Mouse (Mus musculus): ENCODE data around the gene Sapcd1.

The Sapcd1 gene

DNA sequence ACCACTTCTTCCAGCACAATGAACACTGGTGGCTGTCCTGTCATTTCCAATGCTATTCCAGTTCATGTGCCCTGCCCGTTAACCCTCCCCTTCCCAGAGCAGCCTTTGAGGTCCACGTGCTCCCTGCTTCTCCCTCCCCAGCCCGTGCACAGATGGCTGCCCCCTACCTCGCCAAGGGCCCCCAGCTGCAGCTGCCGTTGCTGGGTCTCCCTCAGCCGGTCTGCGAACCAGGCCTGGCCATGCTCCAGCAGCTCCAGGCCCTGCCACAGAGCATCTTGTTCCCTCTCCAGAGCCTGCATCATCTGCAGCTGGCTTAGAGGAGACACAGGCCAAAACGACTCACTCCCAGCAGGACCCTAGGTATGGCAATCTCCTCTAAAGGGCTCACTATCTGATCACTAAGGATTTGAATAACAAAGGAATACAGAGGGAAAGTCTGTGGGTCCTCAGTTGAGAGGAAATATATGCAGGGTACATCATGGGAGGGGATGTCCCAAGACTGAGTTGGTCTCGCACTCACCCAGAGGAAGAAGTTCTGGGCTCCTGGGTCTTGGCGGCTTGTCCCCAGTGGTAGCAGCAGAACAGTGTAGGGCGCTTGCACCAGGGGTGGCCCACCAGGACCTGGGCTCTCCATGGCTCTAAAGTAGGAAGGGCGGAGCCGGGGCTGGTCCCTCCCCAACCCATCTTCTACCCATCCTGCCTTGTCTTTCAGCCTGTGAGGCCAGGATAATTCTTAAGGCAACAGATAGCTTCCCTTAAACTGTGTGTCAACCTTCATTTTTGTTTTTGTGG is at the start of gene Sapcd1:
Gene Sapcd1, minus strand, starts transcription at position 740 of the 792 bp plus-strand sequence.
- peak; percentile 40 for DNase-seq (ENCODE audit: extremely low spot score, low spot score)

DNA sequence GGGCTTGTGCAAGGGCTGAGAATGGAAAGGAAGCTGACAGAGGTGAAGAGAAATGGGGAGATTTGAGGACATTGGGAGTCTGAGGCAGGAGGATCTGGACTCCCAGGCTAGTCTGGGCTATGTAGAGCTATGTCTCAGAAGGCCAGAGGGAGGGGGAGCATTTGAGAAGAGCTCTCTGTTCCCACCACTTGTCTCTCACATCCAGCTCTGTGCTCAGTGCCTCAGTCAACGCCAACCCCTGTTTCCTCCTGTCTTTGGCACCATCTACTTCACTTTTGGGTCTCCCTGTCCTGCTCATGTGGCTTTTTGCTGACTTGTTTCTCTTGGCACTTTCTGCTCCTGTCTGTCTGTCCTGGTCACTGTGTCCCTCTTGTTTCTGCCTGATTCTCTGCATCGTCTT is 49.5 kb upstream of the Sapcd1 start:
- DNase-seq (ENCODE audit: extremely low spot score, low spot score) = no peak

DNA sequence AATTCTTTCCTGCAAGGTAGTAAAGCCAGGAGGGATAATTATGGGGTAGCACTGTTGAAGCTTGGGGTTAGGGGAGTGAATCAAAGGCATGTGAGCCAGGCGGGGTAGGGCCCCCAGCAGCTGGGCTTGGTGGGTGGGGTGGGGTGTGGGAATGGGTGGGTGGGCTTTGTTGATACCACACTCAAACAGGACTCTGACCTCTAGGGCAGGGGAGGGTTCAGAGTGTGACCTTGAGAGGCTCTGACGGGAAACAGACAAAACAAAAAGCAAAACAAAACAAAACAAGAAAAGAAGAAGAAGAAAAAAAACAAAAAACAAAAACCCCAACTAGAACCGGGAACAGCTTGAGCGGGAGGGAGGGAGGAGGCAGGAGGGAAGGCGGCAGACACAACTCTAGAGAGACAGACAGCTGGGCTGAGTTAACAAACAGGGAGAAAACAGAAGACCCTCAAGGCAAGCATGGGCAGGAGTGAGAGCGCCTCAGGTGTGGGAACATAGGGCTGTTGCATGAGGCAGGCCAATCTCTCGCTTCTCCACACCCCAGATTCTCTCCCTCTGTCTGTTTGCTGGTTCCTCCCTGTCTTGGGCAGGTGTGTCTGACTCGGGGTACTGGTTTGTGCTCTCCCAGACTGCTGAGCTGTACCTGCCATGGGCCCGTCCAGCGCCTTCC is 48.8 kb upstream of the Sapcd1 start, which contains the start of gene Ly6g6e:
Gene Ly6g6e, plus strand, starts transcription at position 396 of the 670 bp plus-strand sequence.
- no peak for DNase-seq (ENCODE audit: extremely low spot score, low spot score)

DNA sequence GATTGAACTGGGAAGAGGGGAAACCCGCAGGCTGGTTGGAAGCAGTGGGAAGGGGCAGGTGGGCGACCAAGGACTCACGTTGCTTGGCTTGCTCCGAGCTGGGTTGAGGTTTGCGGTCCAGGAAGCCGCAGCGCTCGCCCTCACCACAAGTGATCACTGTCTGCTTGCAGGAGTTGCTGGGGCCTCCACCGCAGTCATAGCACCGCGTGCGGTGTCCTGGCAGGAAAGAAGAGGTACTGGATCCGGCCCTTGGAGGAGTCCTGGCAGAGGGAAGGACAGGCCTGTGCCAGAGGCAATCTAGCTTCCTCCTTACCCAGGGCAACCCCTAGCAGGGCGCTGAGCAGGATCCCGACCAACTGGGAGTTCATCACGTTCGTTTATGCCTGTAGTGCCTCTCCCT is 46.3 kb upstream of the Sapcd1 start:
- DNase-seq (ENCODE audit: extremely low spot score, low spot score) = no peak

DNA sequence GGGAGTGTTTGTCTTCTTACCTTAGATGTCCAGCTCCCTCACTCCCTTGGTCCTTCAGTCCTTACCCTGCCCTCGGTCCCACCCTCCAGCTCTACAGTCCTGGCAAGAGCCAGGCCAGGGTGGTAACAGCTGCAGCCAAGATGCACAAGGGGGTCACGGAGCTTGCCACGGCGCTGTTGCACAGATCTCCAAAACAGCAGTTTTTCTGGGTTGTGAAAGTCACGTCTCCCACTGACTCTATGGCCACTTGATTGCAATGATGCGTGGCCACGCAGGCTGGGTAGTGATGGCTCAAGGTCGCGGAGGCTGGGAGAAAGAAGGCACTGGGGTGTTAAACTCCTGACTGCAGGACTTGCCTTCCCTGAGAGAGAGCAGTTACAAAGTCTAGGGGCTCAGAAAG is 43.6 kb upstream of the Sapcd1 start:
- no peak for DNase-seq (ENCODE audit: extremely low spot score, low spot score)

DNA sequence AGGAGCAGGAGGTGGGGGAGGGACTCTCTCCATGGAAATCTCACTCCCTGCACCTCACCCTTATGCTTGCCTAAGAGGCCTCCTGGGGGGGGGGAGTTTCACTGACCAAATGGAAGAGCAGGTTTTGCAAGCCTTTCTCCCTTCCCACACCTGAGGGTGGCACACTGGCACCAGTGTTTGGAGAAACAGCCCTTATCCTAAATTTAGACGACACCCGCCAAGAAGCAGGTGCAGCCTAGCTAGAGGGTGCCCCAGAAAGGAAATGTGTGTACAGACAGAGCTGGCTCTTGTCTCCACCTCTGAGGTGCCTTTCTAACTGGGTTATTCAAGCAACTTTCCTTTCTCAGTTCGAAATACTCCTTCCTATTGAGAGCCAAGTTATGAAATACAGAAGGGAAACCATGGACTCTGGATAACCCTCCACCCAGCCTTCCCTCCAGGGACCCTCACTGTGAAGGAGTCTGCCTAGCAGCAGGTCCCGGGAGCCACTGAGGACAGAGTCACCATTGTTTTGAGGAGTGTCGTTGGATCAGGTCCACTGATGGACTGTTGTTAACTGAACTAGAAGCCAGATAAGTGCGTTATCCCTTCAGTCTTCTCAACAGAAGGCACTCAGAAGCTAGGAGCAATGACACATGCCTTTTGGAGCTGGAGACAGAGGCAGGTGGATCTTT is 42.9 kb upstream of the Sapcd1 start:
- DNase-seq (ENCODE audit: extremely low spot score, low spot score) = no peak

DNA sequence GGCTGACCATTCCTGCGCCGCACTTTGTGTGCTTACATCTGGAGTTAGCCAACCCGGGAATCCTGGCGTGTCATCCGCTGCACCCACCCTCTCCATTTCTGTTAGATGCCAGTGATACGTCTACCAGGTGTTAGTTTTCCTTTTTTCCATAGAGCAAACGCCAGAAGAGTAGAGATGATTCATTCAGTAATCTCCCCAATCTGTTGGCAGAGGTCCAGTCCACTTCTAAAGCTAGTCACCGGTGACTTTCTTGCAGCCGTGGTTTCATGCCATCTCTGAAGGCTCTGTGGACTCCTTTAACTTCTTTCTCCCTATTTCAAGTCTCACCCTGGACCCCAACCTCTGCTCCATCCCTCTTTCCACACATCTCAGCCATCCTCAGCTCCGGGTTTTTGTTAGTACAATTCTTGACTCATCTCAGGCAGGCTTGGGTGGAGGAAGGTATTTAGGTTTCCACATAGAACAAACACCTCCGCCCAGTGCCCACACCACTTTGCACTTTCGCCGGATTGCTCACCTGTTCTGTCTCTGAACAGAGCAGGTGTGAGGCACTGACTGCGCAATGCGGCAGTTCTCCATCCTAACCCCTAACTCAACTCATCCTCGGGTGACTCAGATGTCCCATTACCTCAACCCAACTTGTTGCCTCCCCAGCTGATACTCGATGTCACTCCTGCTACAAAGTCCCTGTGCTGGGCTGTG is 40.5 kb upstream of the Sapcd1 start:
- DNase-seq (ENCODE audit: extremely low spot score, low spot score) = no peak

DNA sequence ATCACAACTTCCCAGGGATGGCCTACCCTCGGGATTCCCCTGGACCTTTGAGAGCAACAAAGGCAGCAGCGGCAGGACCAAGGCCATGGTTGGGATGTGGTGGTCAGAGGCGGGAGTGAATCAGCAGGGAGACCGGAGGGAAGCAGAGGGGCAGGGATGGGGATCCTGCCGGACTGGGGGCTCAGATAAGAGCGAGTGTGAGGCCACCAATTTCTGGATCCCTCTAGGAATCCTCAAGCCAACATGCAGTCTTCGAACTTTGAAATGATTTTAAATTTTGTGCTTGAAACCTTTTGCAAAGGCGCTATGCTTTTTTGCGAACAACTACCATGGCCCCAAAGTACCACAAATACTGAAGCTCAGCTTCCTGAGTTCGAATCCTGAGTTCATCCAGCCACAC is 38.3 kb upstream of the Sapcd1 start, which contains the start of gene Mpig6b:
Gene Mpig6b, minus strand, starts transcription at position 101 of the 400 bp plus-strand sequence.
- no peak for DNase-seq (ENCODE audit: extremely low spot score, low spot score)

DNA sequence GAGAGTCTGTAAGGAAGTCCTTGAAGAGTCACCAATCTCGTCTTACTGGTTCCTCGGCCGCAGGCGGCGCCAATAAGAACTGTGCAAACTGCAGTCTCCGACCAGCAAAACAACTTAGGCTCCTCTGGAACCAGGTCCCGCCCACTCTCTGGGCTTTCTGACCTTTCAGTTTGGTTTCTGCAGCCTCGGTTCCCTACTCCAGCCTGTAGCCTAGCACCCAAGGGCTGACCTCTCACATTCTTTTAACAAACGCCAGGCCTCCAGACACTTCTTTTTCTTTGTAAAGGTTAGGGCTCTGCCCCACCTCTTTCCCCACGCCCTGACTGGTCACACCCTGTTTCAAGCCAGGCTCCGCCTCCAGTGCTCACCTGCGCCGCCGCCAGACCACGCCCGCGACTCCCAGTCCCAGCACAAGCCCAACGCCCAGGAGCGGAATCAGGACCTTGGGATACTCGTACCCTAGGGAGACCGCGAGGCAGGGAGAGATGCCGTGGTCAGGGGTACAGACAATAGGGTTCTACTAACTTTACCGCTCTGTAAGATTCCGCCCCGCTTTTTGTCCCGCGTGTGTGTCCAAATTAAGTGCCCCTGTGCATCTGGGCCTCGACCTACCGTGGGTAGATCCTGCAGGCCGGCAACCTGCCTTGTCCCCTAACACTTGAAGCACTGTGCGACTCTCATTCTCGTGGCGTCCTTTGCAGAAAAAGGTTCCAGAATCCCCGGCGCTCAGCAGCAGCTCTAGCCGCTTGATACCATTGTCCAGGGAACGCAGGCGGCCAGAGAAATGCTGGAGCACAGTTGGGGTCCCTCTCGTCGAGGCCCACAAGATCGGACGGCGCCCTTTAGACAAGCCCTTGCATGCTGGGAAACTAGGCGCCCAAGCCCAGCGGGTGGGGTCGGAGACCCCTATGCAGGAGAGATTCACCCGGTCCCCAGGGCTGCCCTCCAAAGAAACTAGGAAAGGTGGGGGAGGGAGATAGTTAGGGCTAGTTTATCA is 37.4 kb upstream of the Sapcd1 start, which contains the start of gene Ly6g6c:
Gene Ly6g6c, plus strand, starts transcription at position 438 of the 997 bp plus-strand sequence.
- DNase-seq (ENCODE audit: extremely low spot score, low spot score) = peak; percentile 58

DNA sequence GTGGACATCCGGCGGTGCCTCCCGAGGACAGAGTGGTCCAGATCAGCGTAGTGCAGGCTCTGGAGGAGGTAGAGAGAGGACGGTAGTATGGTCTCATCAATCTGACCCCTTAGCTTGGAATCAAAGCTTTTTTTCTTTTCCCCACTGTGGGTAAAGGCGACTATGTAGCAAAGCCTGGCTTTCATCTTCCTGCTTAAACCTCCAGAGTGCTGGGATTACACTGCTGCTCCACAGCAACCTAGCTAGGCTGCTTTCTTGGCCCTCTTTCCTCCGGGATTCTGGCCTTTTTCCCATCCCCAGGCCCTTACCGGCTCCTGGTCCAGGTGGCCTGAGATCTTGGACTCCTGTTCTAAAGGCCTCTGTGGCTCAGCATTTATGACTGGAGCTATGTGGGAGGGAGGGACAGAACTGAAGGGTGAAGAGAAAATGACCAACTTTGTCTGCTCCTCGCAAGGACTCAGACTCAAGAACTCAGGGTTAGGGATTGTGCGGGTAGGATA is 36.6 kb upstream of the Sapcd1 start:
- DNase-seq (ENCODE audit: extremely low spot score, low spot score) = no peak

DNA sequence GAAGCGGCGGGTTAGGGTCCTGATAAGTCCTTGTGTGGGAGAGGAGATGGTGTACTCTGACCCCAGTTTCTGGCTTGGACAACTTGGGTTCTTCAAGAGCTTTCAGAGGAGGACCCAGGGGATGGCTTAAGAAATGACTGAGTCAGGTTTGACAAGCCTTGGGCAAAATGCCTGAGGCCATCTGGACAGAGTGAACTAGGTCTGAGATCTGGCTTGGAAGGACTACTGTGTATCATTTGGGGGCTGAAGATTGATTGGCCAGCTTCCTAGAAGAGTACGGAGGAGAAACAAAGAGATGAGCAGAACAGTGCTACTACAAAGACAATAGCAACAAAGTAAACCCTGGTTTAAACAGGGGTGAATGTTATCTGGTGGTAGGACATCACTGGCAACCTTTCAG is 35.6 kb upstream of the Sapcd1 start:
- DNase-seq (ENCODE audit: extremely low spot score, low spot score) = no peak

DNA sequence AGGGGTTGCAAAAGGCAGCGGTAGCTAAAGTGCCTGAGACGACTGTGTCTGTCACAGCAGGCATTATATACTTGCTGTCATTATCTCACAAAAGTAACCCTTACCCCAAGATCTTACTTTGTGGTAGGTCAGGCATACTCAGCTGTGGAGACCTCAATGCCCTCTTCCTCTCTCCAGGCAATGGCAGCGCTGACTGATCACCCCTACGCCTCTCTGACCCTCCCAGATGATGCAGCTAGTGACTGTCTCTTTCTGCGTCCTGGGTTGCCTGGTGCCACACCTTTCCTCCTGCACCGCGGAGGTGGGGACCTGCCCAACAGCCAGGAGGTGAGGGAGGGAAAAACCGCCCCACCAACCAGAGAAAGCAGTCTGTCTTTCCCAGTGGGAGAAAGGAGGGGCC is 33.5 kb upstream of the Sapcd1 start:
- no peak for DNase-seq (ENCODE audit: extremely low spot score, low spot score)

DNA sequence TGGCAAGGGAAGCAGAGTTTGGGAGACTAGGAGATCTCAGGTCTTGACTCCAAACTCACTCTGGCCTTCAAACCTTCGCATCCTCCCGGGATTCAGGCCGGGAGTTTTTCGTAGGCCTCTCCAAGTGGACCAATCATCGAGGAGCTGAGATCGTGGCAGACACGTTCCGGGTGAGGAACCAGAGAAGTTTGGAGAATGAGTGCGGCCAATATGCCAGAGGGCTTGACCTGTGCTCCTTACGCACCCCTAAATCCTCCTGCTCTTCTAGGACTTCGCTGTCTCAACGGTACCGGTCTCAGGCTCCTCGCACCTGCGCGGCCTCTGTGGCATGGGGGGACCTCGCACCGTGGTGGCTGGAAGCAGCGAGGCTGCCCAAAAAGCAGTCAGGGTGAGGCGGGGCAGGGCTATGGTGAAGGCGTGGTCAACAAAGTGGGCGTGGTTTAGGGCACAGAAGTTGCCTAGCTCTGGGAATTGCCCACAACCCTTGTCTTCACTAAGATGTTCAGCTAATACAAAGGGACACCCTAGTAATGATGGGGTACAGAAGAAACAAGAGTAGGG is 33.0 kb upstream of the Sapcd1 start:
- no peak for DNase-seq (ENCODE audit: extremely low spot score, low spot score)

DNA sequence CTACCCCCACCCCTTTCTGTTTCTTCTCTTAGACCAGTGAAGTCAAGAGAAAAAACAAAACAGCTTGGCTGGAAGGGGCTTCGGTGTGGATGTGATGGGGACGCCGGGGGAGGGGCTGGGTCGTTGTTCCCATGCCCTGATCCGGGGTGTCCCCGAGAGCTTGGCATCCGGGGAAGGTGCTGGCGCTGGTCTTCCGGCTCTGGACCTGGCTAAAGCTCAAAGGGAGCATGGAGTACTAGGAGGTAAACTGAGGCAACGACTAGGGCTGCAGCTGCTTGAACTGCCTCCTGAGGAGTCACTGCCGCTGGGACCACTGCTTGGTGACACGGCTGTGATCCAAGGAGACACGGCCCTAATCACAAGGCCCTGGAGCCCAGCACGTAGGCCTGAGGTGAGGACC is 32.3 kb upstream of the Sapcd1 start:
- DNase-seq (ENCODE audit: extremely low spot score, low spot score) = no peak

DNA sequence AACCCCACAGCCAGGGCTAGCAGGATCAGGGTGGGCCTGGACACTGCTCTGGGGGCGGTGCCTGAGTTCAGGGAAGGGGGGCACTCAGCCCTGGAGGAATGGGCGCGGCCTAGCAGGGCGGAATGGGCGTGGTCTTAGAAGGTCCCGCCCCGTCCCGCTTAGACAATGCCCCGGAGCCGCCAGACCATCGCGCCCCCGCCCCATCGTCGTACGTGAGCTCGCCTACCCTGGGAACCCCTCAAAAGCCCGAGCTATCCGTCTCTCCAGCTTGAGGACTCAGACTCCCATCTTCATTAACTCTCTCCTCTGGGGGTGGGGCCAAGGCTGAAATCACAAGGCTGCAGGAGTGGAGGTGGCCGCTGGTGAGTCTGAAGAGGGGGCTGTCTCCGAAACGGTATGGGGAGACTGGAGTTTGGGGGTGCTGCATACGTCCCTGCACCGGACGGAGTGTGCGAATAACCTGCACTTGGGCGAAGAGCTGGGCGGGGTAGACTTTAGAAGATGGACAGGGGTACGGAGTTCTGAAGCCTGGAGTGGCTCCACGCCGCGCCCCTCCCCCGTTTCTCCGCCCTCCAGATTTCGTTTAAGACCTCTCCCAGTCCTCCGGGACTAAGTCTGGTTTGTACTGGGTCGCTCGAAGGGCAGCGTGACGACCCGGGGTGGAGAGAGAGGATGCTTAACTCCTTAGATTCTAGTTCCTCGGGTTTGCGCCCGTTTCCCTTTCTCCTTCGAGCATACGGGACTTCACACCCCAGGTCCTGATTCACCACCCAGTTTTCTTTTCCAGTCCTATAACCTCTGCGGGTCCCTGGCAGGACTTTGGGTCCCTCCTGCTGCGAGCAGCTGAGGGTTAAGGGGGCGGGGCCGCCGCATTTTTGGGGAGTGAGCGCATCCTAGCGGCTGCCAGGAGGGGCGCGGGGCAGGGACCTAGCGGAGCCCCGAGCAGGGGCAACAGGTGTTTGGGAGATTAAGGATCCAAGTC is 31.4 kb upstream of the Sapcd1 start, which contains the start of gene Ddah2:
Gene Ddah2, plus strand, starts transcription at position 125 of the 982 bp plus-strand sequence.
- DNase-seq (ENCODE audit: extremely low spot score, low spot score) = peak; percentile 94

DNA sequence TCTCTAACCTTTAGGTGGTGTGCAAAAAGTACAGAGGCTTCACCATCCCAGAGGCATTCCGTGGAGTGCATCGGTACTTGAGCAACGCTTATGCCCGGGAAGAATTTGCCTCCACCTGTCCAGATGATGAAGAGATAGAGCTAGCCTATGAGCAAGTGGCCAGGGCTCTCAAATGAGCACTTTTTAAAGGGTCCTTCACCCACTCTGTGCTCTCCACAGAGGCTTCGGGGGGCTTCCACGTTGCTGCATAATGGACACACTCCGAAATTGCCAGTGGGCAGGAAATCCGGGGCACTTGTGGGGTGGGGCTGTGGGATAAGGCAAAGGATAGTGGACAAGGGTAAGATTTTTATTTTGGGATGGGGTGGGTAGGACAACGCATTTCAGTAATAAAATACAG is 30.5 kb upstream of the Sapcd1 start:
- DNase-seq (ENCODE audit: extremely low spot score, low spot score) = no peak

DNA sequence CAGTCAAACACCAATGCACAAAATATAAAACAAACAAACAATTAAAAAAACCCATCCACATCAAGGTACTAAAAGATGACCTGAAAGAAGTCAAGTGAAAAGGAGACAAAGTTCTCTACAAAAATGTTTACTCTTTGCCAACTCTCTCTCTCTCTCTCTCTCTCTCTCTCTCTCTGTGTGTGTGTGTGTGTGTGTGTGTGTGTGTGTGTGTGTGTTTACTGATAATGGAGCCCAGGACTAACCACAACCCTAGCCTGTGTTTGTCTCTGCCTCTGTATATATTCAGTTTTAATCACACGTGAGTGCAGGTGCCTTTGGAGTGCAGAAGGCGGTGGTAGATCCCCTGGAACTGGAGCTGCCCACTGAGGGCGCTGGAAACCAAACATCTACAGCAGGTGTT is 29.3 kb upstream of the Sapcd1 start:
- no peak for DNase-seq (ENCODE audit: extremely low spot score, low spot score)

DNA sequence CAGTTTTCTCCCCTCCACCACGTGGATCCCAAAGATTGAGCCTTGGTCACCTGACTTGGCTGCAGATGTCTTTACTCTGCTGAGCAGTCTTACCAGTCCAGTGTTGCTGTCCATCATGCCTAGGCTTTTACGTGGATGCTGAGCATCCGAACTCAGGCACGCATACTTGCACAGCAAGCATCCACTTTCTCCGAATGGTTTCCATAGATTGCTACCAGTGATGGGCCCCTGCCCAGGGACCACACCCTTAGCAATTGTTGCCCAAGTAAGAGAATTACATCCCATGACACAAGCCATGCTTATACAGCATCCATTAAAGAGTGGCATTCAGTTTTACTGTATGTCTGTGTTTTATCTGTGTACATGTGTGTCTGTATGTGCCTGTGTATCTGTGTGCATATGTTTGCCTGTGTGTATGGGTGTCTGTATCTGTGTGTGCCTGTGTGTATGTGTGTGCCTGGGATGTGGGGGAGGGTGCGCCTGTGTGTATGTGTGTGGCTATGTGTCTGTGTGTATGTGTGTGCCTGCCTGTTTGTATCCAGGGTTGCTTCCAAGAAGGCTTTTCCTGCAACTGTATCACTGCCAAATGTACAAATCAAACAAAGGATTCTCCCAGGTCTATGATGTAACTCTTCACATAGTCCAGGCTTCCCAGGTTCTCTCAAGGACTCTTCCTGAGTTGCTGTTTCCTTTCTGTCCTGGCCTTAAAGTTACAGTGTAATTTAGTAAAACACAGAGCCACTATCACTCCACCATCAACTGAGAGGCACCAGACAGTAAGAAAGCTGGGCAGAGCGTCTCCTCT is 28.1 kb upstream of the Sapcd1 start:
- no peak for DNase-seq (ENCODE audit: extremely low spot score, low spot score)
